Mouse (Mus musculus) liver, postnatal 0 days (tissue): ENCODE results near the gene Mroh2a.

Source experiments
- CTCF ChIP-seq: sonication (generic); IDR thresholded peaks from 2 replicates; pipeline ENCODE4 v1.5.1; 2016; ENCODE audit warnings: antibody characterized with exemption, low read depth
- EP300 ChIP-seq: IDR thresholded peaks from 2 replicates; pipeline ENCODE4 v1.6.1; 2016; ENCODE audit warnings: antibody characterized with exemption, low read depth, mild to moderate bottlenecking

DNA sequence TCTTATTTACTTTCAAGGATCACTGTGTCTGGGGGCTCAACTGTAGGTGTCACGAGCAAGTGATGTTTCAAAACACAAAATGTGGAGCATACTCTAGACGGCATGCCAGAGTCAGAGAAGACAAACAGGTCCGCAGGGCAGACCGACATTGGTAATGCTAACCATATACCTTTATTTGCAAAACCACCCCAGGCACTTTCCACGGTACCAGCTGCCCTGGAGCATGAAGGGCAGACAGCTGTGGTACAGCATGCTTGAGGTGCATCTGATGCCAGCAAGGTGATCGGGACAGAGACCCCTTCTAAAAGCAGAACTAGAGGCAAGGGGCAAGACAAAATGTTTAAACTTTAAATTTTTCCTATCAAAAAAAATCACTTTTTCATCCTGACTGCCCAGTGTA, 36.2 kb downstream of the Mroh2a start:
- TF ChIP-seq CTCF (no peak), EP300 (no peak)
